Mouse (Mus musculus) ES-Bruce4 (cell line): ENCODE measurements around the gene Tmem201.

Source experiments
- EP300 ChIP-seq: IDR thresholded peaks from 2 replicates; pipeline ENCODE4 v1.6.1; 2011; ENCODE audit warnings: low read depth, low read length; ENCODE audit not compliant: insufficient read depth
- POLR2A ChIP-seq: IDR thresholded peaks from one replicate; pipeline ENCODE4 v1.8.1; 2011; ENCODE audit warnings: low read length; ENCODE audit not compliant: insufficient read depth

GRCm38 (mm10) chr4:149774094-149774470 is 36.2 kb upstream of the Tmem201 start, which contains the start of gene Slc25a33:
- TF ChIP-seq EP300 (0 out of 2 replicates have a peak, but pooled peaks have one; percentile 11), POLR2A (no peak)
